Mouse (Mus musculus) ES-Bruce4 (cell line): ENCODE measurements around the gene Slu7.

Experiments used
- CTCF ChIP-seq: IDR thresholded peaks from one replicate; pipeline ENCODE4 v1.8.1; 2011; ENCODE audit warnings: low read depth, low read length
- EP300 ChIP-seq: IDR thresholded peaks from 2 replicates; pipeline ENCODE4 v1.6.1; 2011; ENCODE audit warnings: low read depth, low read length; ENCODE audit not compliant: insufficient read depth
- POLR2A ChIP-seq: IDR thresholded peaks from one replicate; pipeline ENCODE4 v1.8.1; 2011; ENCODE audit warnings: low read length; ENCODE audit not compliant: insufficient read depth

- TF ChIP-seq POLR2A (no peak), CTCF (no peak), EP300 (no peak)
Measured at GRCm38 (mm10) chr11:43396672-43397071, 36.9 kb upstream of the Slu7 start.
